Mouse (Mus musculus) thymus, postnatal 25 days (tissue): ENCODE results near the gene Cd300lb.
"Not testable (repeated sequence)": the region's sequence is repeated elsewhere in the genome, so short reads cannot be mapped to it uniquely, and the experiment has no call there.

Experiments used
- DNase-seq: peaks from one replicate; pipeline ENCODE4 v3.0.0; 2022

Gene Cd300lb

DNA sequence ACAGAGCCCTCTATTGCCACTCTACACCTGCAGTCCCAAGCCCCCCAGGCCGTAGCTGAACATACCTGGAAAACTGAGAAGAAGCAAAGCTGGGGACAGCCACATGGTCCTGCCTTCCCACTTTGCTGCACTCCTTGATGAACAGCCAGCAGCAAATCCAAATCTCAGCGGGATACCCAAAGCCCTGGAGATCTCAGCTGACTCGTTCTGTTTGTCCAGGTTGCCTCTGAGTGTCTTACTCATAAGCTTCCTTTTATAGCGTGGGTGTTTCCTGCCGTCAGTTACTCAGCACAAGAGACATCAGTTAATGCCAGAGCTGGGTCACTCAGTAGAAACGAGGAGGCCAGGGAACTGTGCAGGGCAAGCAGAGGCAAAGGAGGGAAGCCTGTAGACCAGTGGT, at the start of gene Cd300lb:
Cd300lb (minus strand) TSS at position 243 of the 400 bp plus-strand sequence.
- DNase-seq = no peak

DNA sequence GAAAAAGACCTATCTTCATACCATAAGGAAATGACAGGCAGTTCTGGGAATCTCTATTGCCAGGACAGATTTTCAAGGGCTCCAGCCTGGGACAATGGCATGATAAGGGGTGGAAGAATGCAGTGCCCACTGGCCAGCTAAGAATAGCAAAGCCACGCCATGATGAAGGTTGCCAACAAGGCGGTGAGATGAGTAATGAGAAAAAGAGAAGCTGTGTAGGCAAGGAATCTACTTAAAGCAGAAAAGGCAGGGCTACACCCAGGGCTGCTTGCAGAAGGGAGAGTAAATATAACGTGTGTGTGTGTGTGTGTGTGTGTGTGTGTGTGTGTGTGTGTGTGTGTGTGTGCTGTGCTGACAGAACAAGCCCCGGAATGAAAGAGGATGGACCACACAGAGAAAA, 47.7 kb upstream of the Cd300lb start:
- DNase-seq = no peak

DNA sequence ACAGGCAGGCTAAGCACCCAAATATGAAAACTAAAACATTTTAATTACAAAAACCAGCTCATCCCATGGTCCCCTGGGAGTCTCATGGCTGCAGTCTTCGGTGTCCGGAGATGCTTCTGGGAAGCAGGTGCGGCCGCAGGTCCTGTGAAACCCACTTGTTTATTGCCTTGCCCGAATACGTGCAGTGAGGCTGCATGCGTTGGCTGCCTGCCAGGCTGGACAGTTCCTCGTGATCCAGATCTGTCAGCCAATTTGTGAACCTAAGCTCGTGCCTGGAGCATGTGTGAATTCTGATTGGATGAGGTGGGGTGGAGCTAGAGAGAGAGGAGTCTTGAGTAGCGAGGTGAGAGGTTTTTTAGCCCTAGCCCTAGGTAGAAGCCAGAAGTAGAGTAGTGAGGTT, 38.5 kb upstream of the Cd300lb start:
- no peak for DNase-seq

DNA sequence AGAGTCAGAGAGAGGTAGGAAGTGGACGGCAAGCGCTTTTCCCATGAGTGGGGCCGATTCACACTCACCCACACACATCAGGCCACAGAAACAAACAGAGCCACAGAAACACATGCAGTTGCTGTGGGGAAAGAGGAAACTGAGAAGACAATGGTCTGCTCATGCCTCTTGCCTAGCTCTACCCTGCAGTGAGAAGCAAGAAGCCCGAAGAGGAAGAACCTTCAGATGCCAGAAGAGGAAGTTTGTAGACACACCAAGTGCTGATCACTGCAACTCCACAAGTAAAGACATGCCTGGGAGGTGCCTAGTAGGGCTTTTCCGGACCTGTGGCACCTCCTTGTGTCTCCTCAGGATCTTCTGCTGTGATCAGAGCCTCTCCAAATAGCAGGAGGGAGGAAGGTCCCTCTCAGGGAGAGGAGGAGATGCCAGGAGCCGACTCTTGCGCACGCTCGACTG, 34.6 kb upstream of the Cd300lb start, which contains the start of gene Cd300c:
Cd300c (minus strand) TSS at position 406 of the 456 bp plus-strand sequence.
- no peak for DNase-seq

DNA sequence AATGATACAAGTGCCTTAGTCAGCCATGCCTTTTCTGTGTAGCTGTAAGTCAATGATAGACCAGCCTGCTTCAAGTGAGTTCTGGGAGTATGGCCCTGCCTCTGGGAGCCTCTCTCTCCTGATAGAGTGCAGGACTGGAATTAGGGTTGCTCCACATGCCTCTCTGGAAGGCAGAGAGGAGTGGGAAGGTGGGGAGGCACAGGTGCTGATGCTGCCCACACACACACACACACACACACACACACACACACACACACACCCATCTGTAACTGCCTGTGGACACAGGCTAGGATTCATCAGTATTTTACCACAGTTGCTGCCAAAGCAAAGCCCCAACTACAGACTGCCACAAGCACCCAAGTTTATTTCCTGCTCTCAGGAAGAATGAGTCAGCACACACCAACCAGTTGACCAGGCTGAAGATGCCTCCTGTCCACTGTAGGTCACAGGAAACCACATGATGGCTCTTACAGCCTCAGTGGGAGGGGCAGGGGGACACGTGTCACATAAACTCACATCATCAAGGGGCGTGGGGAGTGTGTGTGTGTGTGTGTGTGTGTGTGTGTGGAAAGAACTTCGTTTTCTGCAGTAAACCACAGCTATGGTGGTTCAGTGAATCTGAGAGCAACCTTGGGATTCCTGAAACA, 31.1 kb upstream of the Cd300lb start:
- DNase-seq = no peak

DNA sequence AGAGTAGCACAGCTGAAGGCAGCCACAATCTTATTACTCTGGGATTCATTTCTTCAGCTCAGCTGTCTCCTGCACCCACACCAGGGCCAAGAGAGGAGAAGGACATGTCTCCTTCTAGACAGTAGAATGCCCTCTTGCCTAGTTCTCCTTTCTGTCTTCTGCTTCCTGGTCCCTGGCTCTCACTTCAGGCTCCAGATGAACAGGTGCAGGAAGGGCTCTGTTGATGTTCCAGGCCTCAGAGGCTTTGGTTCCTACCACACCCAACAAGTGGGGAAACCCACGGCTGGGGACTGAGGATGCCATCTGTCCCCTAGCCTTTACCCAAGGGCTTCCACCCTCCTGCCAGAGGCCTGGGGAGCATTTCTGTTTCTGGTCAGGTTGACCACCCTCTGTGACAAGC, 26.2 kb upstream of the Cd300lb start:
- no peak for DNase-seq

DNA sequence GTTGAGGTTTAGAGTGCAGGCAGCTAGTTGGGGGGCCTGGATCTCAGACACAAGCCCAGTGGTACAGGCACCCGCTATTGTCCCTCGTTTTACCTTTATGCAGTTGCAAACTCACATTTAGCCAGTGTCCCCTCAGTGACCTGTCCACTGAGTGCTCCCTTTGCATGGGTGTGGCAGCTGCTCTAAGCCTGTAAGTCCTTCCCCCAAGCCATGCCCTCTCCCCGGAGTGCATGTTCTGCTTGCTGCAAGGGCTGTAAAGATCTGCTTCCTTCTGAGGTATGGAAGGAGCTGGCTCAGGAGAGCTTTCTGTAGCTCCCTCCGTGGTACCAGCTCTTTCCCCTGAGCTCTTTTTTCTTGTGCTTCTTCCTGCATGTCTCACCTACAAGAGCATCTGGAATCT, 595 bp downstream of the Cd300lb start:
- no peak for DNase-seq

DNA sequence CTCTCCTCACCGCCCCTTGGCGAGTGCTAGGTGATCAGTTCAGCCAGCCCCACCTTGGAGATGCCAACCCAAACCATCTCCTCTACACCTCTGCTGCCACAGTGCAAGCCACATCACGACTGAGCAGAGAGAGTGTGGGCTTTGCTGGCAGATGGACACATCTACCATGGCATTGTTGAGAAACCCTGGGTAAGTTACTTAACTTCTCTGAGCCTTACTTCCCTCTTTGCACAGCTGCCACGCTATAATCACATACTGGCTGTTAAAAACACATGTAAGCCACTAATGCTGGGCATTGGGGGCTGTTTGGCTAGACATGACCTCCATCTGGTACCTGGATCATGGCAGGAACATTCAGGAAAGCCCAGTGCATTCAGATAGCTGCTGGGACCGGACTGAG, 3.1 kb downstream of the Cd300lb start:
- DNase-seq = no peak

DNA sequence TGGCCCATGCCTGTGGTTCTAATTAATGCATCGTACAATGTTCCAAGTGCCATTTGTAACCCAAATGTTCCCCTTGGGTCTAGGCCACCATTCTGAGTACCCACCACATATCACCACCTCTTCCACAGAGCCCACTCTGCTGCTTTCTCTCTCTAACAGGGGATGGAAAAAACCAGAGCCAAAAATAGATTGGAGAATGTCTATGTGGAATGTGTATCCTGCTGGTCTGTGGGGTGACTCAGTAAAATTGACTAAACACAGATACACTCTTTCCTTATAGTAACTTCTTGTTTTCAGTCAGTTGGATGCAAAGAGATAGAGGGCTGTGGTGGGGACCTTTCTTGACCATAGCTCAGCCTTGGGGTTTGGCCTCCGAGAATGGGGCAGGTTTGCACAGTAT, 4.6 kb downstream of the Cd300lb start:
- DNase-seq = no peak

DNA sequence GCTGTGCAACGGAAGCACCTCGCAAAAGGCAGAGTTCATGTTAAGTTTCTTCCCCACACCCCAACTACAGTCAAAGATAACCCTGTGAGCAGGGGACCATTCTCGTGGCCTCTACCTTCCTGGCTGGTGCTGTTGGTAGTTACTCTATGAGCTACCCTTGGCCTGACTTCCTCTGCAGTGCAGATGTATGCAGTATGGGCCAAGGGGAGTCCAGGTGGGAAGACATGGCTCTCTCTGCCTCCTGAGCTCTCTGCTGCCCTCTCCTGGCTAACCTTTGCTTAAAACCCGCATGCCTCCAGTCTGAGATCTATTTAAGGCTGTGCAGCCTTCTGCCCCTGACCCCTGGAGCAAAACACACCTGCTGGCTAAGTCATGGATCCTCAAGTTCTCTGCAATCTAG, 10.2 kb downstream of the Cd300lb start:
- peak; percentile 56 for DNase-seq

DNA sequence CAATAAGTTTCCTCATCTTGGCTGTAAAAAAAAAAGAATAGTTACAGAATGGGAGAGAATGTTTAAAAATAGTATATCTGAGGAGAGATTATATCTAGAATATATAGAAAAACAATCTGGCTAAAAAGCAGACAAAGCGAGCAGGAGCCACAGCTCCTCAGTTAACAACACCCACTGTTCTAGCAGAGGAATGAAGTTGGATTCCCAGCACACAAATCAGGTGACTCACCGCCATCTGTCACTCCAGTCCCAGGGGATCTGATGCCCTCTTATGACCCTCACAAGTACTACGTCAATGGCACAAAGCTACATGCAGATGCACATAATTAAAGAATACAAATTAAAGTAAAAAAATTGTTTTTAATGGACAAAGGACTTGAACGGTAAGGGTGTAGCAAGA, 11.7 kb downstream of the Cd300lb start:
- DNase-seq = no peak

DNA sequence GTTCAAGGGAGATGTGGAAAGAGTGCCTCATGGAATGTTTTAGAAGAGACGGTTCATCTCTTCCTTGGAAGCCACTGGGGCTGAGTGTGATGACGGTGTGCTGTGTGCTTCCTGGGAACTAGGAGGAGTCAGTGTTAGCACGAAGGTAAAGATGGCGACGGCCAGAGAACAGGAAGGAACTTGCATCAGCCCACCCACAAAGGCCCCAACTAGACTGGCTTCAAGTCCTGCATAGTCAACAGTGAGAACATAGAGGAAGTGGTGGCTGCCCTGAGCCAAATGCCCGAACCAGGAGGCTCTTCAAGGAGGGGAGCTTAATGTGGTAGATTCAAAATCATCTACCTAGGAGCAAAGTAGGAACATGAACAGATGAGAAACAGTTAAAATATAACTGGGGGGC, 17.1 kb downstream of the Cd300lb start:
- DNase-seq = no peak

DNA sequence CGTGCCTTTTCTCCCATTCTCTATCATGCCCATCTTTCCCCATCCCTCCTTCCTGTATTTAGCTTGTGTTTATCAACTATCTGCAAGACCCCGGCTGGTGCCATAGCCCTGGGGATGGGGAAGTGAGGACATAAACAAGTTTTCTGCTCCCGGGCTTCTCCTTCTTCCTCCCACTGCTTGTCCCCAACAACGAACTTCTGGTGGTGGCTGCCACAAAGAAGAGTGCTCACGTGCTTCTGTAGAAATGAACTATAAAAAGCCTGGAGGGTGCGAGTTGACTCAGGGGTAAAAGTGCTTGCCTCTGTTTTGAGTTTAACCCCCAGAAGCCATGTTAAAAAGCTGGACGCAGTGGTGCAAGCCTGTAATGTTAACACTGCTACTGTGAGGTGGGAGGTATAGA, 19.2 kb downstream of the Cd300lb start:
- no peak for DNase-seq

DNA sequence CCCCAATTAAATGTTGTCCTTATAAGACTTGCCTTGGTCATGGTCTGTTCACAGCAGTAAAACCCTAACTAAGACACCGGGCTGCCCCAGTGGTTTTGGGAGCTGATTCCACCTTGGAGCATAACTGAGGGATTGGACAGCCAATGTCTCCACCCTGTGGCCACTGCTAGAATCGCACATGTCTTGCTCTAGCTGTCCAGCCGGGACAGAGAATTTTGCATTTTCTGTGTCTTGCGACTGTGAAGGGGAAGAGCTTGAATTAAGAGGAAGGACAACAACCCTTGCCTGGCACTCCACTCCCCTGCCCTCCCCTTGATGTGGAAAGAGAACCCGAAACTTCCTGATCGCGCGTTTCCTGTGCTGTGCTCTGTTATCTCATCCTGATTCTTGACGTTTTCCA, 21.3 kb downstream of the Cd300lb start:
- DNase-seq = peak; percentile 36

DNA sequence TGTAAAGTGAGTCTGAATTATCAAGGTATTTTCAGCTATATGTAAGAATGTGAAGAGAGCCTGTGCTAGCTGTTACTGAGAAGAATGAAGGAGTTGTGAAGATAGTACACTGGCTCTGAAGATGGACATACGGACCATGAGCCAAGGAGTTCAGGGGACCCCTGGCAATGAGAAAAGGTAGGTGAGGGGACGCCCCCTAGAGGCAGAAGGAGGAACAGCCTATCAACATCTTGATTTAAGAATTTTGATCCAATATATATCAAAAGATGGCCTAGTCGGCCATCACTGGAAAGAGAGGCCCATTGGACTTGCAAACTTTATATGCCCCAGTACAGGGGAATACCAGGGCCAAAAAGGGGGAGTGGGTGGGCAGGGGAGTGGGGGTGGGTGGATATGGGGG, 24.6 kb downstream of the Cd300lb start:
- DNase-seq = not testable (repeated sequence)

DNA sequence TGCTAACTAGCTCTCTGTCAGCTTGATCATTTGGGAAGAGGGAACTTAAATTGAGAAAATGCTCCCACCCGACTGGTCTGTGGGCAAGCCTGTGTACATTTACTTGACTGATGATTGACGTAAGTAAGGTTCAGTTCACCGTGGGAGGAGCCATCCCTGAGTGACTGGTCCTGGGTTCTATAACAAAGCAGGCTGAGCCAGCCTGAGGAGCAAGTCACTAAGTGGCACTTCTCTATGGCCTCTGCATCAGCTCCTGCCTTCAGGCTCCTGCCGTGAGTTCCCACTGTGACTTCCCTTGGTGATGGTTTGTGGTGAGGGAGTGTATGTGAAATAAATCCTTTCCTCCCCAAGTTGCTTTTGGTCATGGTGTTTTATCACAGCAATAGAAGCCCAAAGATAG, 26.1 kb downstream of the Cd300lb start:
- DNase-seq = no peak

DNA sequence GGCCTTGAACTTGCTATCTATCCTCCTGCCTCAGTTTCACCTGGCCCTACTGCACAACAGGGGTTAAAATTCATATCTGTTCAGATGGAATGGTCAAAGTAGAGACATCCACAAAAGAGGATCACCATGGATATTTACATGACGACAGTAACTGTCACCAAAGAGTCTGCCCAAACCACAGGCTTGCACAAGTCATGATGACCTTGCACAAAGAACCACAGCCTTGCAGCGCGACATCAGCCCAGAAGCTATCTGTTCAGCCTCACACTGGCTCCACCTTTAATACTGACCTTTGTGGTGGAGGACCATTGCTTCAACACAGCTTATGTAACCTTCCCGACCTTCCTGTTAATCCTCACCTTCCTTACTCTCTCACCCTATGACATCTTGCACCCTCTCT, 26.6 kb downstream of the Cd300lb start:
- DNase-seq = no peak

DNA sequence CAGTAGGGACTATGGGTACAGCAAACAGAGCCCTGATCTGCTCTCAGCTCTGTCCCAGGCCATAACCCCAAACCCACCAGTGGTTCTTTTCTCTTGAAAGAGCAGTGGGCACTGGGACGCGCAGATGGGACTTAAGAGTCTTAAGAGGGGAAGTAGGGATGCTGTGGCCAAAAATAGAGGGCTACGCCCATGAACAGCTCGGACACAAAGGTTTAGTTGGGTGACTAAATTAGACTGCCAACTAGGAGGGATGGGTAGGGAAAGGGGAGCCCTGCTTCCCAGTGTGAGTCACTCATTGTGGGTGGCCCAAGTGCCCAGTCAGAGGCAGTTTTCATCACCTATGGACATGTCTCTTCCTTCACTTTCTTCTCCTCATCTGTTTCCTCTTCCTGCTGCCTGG, 31.0 kb downstream of the Cd300lb start:
- no peak for DNase-seq

DNA sequence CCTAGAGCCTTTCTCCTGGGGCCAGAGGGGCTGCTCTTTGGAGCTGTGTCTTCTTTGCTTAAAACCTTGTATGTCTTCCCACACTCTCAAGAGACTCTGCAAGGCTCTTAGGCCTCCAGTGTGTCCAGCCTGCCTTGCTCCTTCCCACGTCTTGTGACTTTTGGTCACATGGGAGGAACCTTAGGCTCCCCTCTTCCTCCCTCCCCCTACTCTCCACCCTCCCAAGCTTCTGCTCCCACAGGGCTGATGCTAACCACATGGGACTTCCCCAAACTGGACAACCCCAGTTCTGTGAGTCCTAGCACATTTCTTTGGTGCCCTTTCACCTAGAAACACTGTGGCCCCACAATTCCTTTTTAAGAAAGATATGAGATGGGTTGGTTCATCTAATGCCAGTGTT, 36.2 kb downstream of the Cd300lb start:
- no peak for DNase-seq

DNA sequence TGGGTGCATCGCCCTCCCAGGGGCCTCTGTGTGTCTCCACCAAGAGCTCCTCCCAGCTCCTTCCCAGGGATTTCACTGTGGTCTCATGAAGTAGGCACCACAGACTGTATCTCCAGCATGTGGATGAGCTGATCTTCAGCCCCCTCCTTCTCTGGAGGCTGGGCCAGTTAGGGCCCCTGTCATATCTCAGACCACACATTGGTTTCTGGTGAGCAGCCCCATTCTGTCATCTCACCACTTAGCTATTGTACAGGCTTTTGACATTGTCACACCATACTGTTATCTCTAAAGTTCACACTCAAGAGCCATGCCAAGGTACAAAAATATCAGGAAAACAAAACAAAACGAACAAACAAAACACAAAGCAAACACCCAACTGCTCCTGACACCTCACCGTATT, 38.1 kb downstream of the Cd300lb start:
- no peak for DNase-seq

DNA sequence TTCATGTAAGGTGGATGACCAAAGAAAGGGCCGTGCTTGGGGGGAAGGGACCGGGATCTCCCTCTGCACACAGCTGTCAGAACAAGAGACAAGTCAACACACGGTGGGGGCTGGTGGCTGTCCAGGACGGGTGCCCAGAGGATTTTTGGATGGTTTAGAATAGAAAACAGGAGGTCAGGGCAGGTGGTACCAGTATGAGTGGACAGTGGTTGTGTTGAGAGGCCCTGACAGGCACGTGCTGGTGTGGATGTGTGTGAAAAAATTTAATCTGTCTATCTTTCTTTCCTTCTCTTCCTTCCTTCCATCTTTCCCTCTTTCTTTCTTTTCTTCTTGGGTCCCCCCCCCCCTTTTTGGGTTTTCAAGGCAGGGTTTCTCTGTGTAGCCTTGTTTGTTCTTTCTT, 43.6 kb downstream of the Cd300lb start:
- DNase-seq = no peak

DNA sequence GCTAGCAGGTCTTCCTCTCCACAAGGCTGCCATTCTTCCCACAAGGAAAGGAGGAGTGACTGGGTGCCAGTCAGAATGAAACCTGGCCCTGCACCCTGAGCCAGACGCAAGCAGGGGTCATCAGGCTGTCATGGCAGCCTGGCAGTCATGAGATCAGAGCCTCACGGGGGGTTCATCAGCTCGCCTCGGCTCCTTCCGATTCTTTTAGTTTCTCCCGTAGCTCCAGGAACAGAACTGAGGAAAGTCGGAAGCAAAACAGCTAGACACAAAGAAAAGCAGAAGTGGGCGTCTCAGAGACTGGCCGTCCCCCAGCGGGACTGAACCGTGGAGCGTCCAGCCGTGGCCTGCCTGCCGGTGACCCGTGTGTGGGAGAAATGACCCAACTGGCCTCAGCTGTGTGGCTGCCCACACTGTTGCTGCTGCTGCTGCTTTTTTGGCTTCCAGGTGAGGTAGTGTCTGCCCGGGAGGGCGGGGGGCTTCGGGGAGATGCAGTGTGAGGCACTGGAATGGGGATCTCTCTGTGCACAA, 44.1 kb downstream of the Cd300lb start, which contains the start of gene Cd300a:
Cd300a (plus strand) TSS at position 51 of the 528 bp plus-strand sequence.
- DNase-seq = no peak

DNA sequence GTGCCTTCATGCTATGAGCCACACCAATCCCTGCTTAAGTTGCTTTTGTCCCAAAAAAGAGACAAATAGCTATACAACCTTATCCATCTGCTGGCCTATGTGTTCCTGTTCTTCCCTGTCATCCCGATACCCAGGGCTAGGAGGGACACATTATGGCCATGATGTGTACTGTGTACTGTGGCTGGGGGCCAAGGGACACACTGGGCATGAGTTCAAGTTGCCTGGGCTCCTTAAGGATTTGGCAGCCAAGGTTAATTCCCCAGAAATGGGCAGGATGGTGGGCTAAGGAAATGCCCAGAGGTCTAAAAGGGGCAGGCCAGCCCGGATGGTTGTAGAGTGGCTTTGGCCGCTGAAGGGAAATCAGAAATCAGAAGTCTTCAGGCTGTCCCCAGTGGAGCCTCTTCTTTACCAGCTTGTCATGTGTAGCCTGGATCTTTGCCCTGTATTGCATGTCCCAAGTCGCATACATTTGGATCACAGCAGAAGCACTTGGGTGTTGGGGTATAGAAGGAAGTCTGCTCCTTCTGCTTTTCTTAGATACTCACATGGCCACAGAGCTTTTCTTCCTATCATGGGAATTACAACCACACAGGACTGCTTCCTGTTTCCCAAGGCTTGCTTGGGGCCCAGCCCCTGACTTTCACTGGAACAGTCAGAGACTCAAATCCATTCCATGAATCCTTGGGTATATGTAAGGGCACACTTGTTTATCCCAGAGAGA, 49.6 kb downstream of the Cd300lb start:
- no peak for DNase-seq

DNA sequence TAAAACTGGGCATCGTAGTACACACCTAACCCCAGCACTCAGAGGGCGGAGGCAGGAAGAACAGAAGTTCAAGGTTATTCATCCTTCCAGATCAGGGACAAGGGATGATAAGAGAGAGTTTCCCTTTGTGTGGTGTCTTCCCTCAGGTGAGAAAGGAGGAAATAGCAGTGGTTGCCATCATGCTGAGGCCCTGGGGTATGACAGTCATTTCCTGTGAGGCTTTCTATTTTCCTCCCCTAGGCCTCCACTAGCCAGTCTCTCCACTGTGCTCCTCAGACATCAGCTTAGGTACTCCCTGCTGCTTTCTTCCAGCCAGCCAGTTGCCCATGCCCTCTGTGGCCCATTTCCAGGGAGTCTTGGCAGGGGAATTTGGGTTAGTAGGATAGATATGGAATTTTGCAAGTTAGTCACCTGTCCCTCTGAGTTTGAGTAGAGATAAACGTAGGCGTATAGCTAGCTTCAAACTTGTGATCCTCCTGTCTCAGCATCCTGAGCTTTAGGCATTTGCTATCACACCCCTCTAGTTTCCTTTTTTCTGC, 50.9 kb downstream of the Cd300lb start:
- DNase-seq = no peak
